Mouse (Mus musculus) urinary bladder, adult 18-20 months (tissue): ENCODE data around the gene Grwd1.

Experiments
- DNase-seq, 2 experiments: peaks; one replicate each; pipeline ENCODE4 v3.0.0; 2022; ENCODE audit warnings: low spot score in 2 of 2, mixed read lengths in 2 of 2

Grwd1 gene

DNA sequence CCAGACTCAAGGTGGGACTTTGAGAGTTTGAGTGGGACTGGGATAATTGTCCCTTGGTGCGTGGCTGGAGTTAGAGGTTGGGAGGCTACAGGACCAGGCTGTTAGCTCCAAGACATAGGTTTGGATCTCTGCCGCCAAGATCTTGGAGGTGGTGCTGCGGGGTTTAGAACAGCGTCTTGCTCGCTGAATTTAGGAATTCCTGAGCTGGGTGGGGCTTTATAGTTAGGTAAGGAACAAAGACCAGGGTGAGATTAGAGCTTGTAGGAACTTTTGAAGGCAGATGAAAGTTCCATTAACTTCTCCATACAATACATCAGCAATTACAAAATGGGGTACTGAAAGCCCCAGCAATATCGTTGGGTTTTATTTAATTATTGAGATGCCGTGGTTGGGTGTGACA is 30.7 kb downstream of the Grwd1 start:
- no peak for DNase-seq

DNA sequence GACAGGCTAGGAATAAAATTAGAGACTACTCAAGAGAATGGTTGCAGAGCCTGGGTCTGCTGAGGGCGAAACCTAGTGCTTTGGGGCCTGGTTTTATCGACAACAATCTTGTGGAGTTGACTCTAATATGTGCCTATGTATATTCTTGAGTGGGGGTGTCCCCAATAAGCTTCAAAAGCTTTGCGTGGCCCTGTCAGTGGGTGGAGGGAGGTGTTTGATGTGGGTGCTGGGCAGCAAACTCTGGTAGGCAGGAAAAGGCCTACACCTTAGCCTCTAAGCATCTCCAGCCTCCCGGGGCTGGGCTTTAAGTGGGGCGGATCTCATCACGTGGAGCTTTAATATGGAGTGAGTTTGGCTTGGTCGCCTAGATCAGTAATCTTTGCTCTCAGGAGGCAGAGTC is 31.8 kb downstream of the Grwd1 start:
- DNase-seq, result no peak

DNA sequence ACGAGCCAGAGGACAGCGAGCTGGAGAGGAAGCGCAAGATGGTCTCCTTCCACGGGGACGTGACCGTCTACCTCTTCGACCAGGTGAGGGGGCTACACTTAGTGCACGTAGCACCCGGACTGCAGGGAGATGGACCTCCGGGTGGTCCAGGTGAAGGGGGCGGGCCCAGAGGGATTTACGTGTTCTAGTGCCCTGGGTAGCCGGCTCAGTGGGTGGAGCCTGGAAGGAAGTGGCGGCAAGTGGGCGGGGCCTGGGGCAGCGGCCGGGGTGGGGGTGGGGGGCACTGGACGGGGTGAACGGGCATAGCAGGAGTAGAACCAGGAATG is 32.3 kb downstream of the Grwd1 start:
- no peak for DNase-seq

DNA sequence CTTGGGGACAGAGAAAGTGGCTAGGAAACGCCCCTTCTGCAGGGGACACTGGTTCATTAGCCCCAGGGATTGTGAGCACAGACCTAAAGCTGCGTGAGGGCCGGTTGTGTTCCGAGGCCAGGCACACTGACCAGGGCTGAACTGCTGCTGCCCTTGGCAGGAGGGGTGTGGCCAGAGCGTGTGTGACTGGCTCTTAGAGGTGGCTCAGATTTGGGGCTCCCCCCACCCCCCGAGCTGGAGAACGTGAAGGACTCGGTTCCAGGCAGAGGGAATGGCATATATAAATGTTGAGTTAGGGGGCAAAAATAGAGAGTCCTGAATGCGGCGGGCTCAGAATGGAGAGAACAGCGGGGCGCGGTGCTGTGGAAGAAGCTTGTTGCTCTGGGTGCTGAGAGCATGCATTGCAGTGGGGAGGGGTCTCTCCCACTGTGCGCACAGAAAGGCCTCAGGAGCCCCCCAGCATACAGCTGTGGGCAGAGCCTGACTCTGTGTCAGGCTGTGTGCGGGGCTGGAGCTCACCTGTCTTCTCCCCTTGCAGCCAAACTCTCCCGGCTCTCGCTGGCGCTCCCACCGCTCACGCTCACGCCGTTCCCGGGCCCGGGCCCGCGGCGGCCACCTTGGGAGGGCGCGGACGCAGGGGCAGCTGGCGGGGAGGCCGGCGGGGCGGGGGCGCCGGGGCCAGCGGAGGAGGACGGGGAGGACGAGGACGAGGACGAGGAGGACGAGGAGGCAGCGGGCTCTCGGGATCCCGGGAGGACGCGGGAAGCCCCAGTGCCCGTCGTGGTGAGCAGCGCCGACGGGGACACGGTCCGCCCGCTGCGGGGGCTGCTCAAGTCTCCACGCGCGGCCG is 32.9 kb downstream of the Grwd1 start:
- DNase-seq, result peak in 1 of 2 experiments; percentile 31

- no peak for DNase-seq
Observed at GRCm38 (mm10) chr7:45796950-45797349, 33.8 kb downstream of the Grwd1 start.

GRCm38 (mm10) chr7:45794971-45795370 is 35.8 kb downstream of the Grwd1 start:
- no peak for DNase-seq

DNA sequence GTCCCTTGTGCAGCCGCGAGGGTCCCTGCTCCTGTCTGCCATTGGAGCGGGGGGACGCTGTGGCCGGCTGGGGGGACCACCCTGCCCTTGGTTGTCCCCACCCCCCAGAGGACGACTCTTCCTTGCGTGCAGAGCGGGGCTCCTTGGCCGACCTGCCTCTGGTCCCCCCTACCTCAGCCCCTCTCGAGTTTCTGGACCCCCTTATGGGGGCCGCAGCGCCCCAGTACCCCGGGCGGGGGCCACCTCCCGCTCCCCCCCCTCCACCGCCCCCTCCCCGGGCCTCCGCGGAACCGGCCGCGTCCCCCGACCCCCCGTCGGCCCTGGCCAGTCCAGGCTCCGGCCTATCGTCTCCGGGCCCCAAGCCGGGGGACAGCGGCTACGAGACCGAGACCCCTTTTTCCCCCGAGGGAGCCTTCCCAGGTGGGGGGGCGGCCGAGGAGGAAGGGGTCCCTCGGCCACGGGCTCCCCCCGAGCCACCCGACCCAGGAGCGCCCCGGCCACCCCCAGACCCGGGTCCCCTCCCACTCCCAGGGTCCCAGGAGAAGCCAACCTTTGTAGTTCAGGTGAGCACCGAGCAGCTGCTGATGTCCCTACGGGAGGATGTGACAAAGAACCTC is 36.7 kb downstream of the Grwd1 start:
- DNase-seq, result no peak

GRCm38 (mm10) chr7:45793240-45793639 is 37.5 kb downstream of the Grwd1 start:
- DNase-seq, result no peak

DNA sequence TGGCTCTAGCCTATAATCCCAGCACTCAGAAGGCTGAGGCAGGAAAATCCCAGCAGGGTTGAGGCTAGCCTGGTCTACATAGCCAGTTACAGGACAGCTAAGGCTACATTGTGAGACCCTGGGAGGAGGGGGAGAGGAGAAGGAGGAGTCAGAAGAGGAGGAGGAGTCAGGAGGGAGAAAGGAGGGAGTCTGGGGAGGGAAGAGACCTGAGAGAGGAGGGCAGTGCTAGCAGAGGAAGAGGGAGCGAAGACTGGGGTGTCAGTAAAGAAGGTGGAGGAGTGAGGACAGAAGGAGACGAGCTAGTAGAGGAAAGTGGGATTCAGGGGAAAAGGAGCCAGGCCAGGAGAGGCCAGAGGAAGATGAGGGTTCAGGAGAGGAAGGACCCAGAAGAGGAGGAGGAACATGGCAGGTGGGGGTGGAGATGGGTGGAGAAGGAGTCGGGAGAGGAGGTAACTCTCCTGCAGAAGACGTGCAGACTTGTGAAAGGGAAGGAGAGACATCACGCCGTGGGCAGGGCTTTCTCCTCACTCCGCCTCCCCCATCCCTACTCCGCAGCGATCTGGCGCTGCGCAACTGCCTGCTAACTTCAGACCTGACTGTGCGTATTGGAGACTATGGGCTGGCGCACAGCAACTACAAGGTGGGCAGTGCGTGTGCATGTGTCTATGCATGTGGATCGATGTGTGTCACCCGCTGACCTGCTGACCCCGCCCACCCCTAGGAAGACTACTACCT is 38.8 kb downstream of the Grwd1 start:
- no peak for DNase-seq

DNA sequence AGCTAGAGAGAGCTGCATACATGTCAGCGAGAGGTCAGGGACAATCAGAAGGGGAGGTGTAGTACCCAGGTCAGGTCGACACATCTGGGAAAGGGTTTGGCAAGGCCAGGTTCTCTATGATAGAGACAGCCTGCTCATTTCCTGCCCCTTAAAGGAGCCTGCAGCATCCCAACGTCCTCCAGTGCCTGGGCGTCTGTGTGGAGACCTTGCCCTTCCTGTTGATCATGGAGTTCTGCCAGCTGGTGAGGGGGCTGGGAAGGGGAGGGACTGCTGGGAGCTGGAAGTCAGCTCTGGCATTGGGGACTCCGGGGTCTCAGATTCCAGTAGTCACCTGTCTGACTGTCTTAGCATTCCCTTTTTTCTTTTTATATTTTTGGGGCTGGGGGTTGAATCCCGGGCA is 40.0 kb downstream of the Grwd1 start:
- no peak for DNase-seq

DNA sequence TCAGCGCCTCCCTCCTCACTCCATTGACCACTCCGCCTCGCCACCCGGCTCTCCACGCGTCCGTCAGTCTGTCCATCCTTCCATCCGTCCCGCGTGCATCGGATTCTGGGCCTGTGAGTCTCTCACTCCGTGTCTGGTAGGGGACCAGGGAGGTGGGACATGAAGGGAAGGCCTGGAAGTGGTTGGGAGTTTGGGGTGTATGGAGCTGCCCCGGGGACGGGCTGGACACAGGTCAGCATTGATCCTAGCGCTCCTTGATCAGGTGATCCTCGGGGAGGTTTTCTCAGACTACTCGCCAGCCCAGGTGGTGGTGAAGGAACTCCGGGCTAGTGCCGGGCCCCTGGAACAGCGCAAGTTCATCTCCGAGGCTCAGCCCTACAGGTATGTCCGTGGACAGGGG is 43.1 kb downstream of the Grwd1 start:
- no peak for DNase-seq

DNA sequence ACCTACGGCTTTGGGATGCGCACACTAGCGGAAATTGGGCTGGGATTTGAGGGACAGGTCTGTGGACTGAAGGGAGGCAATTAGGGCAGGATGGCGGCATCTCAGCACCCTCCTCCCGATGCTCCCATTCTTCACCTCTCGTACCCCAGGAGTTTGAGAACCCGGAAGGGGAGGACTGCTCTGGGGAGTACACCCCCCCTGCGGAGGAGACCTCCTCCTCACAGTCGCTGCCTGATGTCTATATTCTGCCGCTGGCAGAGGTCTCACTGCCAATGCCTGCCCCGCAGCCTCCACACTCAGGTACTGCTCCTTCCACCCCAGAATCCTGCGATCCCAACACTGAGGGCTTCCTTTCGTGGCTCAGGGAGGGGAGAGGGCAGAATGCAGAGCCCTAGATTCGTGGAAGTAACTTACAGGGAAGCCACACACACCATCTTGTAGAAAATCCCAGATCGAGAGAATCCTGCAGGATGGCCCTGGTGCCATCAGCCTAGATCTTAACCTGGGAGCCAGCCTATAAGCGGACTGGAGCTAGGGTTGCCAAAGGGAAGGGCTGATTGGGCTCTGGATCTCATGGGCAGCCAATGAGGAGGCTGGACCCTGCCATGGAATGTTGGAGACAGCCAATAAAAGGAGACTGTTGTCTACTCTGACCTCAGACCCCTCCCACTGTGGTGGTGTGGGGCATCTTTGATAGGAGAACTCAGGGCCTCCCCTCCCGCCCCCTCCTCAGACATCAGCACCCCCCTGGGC is 43.9 kb downstream of the Grwd1 start:
- DNase-seq, result no peak

GRCm38 (mm10) chr7:45786136-45786578 is 44.6 kb downstream of the Grwd1 start:
- DNase-seq, result no peak

GRCm38 (mm10) chr7:45785388-45786135 is 45.2 kb downstream of the Grwd1 start:
- no peak for DNase-seq

GRCm38 (mm10) chr7:45784524-45785372 is 46.0 kb downstream of the Grwd1 start, which contains the start of gene Sult2b1:
Sult2b1 (minus strand) TSS chr7:45784669.
- DNase-seq, result no peak

DNA sequence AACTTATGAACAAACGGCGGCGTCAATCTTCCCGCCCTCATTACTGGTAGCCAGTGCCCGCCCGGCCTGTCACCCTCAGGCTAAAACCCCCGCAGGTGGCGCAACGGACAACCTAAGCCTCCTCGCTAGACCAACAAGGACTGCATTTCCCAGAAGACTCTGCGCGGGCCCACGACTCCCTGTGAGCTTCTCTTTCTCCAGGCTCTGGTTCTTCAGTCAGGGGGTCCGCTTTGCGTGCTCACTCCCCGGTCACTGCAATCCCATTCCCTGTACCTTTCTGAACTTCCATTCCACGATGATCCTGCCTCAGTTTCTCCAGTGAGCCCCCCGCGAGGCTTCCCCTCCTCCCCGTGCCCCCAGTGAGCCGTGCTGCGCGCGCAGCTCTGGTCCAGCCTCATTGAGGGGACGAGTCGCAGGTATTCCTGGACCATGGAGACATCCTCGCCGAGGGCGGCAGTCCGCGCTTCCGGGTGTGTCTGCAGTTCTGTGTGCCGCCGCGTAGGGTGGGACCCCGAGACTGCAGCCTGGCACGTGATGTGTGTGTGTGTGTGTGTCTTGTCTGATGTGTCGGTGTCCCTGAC is 47.1 kb downstream of the Grwd1 start, which contains the start of gene Lmtk3:
TSS of gene Lmtk3 (plus strand) at position 228 of the 581 bp plus-strand sequence.
- peak in 1 of 2 experiments; percentile 50 for DNase-seq

GRCm38 (mm10) chr7:45782271-45782670 is 48.5 kb downstream of the Grwd1 start:
- no peak for DNase-seq

- DNase-seq, result no peak
Observed at GRCm38 (mm10) chr7:45779081-45779641, 51.6 kb downstream of the Grwd1 start.

- no peak for DNase-seq
Observed at GRCm38 (mm10) chr7:45775237-45775636, 55.5 kb downstream of the Grwd1 start.
